Mouse (Mus musculus) intestine, postnatal 0 days (tissue): ENCODE results near the gene Lamc1. TPM values are rescaled to one million over a fixed set of nuclear protein-coding genes. Genes with fewer than 3 reads are reported as not detected.

Experiments used
- ATAC-seq: fragments of 200-750 bp; cut with Nextera tagmentation; 2 replicates; pipeline ENCODE4 v1.8.0; 2017; ENCODE audit warnings: mild to moderate bottlenecking, moderate TSS enrichment, moderate library complexity
- H3K27ac ChIP-seq: fragments of 300-500 bp; sonication (generic); 2 replicates; pipeline ENCODE4 v1.5.1; 2014; ENCODE audit warnings: mild to moderate bottlenecking, low read depth, low read length, moderate library complexity
- H3K27me3 ChIP-seq: fragments of 300-500 bp; sonication (generic); replicated peaks from 2 replicates; pipeline ENCODE4 v1.6.1; 2014; ENCODE audit warnings: low read length, mixed read lengths; ENCODE audit not compliant: control insufficient read depth, insufficient read depth
- H3K36me3 ChIP-seq: fragments of 300-500 bp; sonication (generic); 2 replicates; pipeline ENCODE4 v1.6.1; 2014; ENCODE audit warnings: mild to moderate bottlenecking, moderate library complexity; ENCODE audit not compliant: control insufficient read depth, insufficient read depth
- H3K4me1 ChIP-seq: fragments of 300-500 bp; sonication (generic); replicated peaks from 2 replicates; pipeline ENCODE4 v1.6.1; 2014; ENCODE audit warnings: antibody characterized with exemption, low read length, mixed read lengths; ENCODE audit not compliant: control insufficient read depth, insufficient read depth
- H3K4me2 ChIP-seq: fragments of 300-500 bp; sonication (generic); replicated peaks from 2 replicates; pipeline ENCODE4 v1.6.1; 2014; ENCODE audit warnings: low read depth, mild to moderate bottlenecking, moderate library complexity
- H3K4me3 ChIP-seq: fragments of 300-500 bp; sonication (generic); 2 replicates; pipeline ENCODE4 v1.5.1; 2014; ENCODE audit warnings: low read depth, low read length
- H3K9ac ChIP-seq: fragments of 300-500 bp; sonication (generic); 2 replicates; pipeline ENCODE4 v1.6.1; 2014; ENCODE audit warnings: mild to moderate bottlenecking, low read depth, low read length
- H3K9me3 ChIP-seq: fragments of 300-500 bp; sonication (generic); 2 replicates; pipeline ENCODE4 v1.6.1; 2016; ENCODE audit warnings: mixed run types; ENCODE audit not compliant: control insufficient read depth
- CTCF ChIP-seq: sonication (generic); IDR thresholded peaks from 2 replicates; pipeline ENCODE4 v1.5.1; 2016; ENCODE audit warnings: low read depth, mild to moderate bottlenecking, control low read depth, antibody characterized with exemption, moderate library complexity
- WGBS: fragments of 180-500 bp; shearing (Covaris S2); extraction: QIAGEN DNeasy Blood & Tissue Kit; methylation state at CpG from one replicate; pipeline ENCODE4 v1.1.7; 2014; 5-methylcytosine and 5-hydroxymethylcytosine counted together
- polyA plus RNA-seq: library from polyadenylated mRNA; unstranded; fragments of >200 nt; fragmentation: Nextera tagmentation; extraction: Ambion mirVana; gene quantifications from 2 replicates; pipeline ENCODE4 v1.2.1, GENCODE M21; 2015

Gene Lamc1
- polyA plus RNA-seq, 1 experiment from 2014 or later, result 39.2 TPM

- H3K27ac ChIP-seq, result no peak overlapping the region
- no peaks in the 10 kb centered on the region for H3K36me3 ChIP-seq
Measured at GRCm38 (mm10) chr1:153201448-153201847, 131.1 kb downstream of the Lamc1 start.

GRCm38 (mm10) chr1:153197316-153197850 is 135.2 kb downstream of the Lamc1 start:
- H3K9ac ChIP-seq, result no peak overlapping the region
- no peaks in the 10 kb centered on the region for H3K27me3 ChIP-seq
- H3K9me3 ChIP-seq, result no peaks in the 10 kb centered on the region
- no peak overlapping the region for H3K27ac ChIP-seq
- H3K4me3 ChIP-seq, result no peak overlapping the region
- ATAC-seq, result no peak
- WGBS, result 73% methylated on average over 3 of the region's 3 CpGs
- TF ChIP-seq CTCF, result no peak
- no peak overlapping the region for H3K4me2 ChIP-seq
- 0 out of 2 replicates have a peak, but pooled peaks cover 6% of the 10 kb centered on the region for H3K4me1 ChIP-seq
- H3K36me3 ChIP-seq, result no peaks in the 10 kb centered on the region

More at GRCm38 (mm10) chr1:153201448-153201847, 131.1 kb downstream of the Lamc1 start:
- no peak for TF ChIP-seq CTCF
- no peaks in the 10 kb centered on the region for H3K4me1 ChIP-seq
- H3K9me3 ChIP-seq, result no peaks in the 10 kb centered on the region
- H3K9ac ChIP-seq, result no peak overlapping the region
- no peak overlapping the region for H3K4me3 ChIP-seq
- WGBS, result 64% methylated on average over 14 of the region's 14 CpGs
- H3K4me2 ChIP-seq, result no peak overlapping the region
- ATAC-seq, result no peak
- no peaks in the 10 kb centered on the region for H3K27me3 ChIP-seq

DNA sequence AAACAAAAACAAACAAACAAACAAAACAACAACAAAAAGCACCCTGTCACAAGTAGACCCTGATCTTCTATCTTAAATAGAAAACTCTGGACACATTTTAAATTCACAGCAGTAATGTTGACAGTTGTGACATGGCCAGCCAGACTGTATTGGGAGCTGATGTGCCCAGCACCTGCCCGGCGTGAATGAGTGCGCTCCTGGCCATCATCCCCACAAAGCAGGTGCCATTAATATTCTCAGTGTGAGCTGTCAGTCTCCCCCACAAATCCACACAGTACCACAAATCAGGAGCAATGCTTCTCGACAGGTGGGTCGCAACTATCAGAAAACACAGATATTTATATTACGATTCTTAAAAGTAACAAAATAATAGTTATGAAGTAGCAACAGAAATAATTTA is 139.6 kb downstream of the Lamc1 start:
- H3K9me3 ChIP-seq, result no peaks in the 10 kb centered on the region
- ATAC-seq, result no peak
- no peaks in the 10 kb centered on the region for H3K27me3 ChIP-seq
- H3K36me3 ChIP-seq, result no peaks in the 10 kb centered on the region
- no peak overlapping the region for H3K27ac ChIP-seq
- 0 out of 2 replicates have a peak, but pooled peaks cover 11% of the 10 kb centered on the region for H3K4me1 ChIP-seq
- H3K4me2 ChIP-seq, result no peak overlapping the region
- H3K4me3 ChIP-seq, result no peak overlapping the region
- TF ChIP-seq CTCF, result no peak
- 92% methylated on average over 6 of the region's 6 CpGs for WGBS
- no peak overlapping the region for H3K9ac ChIP-seq

DNA sequence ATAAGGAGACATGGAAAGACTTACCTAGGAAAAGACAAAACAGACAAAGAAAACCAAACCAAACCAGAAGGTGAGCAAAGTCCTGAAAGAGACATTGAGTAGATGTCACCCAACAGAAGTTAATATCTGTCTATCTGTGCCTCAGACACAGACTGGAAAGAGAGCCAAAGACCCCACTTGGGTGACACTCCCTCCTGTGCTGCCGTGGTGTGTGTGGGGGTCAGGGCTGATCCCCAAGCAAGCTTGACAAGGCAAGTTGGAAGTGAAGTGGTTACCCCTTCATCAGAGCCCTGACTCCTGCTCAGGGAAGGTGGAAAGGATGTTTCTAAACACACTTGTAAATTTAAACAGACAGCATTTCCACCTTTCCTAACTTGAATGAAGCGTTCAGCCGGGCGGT is 140.2 kb downstream of the Lamc1 start:
- H3K27me3 ChIP-seq, result no peaks in the 10 kb centered on the region
- no peak overlapping the region for H3K4me2 ChIP-seq
- no peaks in the 10 kb centered on the region for H3K9me3 ChIP-seq
- 0 out of 2 replicates have a peak, but pooled peaks cover 11% of the 10 kb centered on the region for H3K4me1 ChIP-seq
- no peak overlapping the region for H3K9ac ChIP-seq
- no peak overlapping the region for H3K4me3 ChIP-seq
- H3K36me3 ChIP-seq, result no peaks in the 10 kb centered on the region
- TF ChIP-seq CTCF, result no peak
- ATAC-seq, result no peak
- WGBS, result 93% methylated on average over 4 of the region's 4 CpGs
- H3K27ac ChIP-seq, result no peak overlapping the region

DNA sequence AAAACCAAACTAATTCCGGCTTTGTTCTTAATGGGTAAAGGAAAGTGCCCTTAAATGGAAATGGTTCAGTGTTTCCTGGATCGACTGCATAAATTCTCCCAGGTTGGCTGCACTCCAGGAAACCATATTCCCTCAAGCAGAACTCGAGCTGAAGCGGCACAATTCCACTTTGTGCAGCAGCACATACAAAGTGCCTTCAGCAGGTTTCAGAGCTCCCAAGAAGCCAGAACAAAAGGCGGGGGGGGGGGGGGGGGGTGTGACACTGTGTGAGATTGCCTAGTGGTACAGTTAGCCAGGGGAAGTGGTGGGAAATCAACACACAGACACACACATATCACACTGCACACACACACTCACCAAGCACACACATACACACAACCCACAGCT is 140.7 kb downstream of the Lamc1 start:
- no peak overlapping the region for H3K27ac ChIP-seq
- H3K4me3 ChIP-seq, result no peak overlapping the region
- no peaks in the 10 kb centered on the region for H3K27me3 ChIP-seq
- WGBS, result 29% methylated on average over 5 of the region's 5 CpGs
- ATAC-seq, result no peak
- H3K4me2 ChIP-seq, result no peak overlapping the region
- H3K36me3 ChIP-seq, result no peaks in the 10 kb centered on the region
- H3K4me1 ChIP-seq, result 0 out of 2 replicates have a peak, but pooled peaks cover 11% of the 10 kb centered on the region
- no peak overlapping the region for H3K9ac ChIP-seq
- TF ChIP-seq CTCF, result no peak
- H3K9me3 ChIP-seq, result no peaks in the 10 kb centered on the region

DNA sequence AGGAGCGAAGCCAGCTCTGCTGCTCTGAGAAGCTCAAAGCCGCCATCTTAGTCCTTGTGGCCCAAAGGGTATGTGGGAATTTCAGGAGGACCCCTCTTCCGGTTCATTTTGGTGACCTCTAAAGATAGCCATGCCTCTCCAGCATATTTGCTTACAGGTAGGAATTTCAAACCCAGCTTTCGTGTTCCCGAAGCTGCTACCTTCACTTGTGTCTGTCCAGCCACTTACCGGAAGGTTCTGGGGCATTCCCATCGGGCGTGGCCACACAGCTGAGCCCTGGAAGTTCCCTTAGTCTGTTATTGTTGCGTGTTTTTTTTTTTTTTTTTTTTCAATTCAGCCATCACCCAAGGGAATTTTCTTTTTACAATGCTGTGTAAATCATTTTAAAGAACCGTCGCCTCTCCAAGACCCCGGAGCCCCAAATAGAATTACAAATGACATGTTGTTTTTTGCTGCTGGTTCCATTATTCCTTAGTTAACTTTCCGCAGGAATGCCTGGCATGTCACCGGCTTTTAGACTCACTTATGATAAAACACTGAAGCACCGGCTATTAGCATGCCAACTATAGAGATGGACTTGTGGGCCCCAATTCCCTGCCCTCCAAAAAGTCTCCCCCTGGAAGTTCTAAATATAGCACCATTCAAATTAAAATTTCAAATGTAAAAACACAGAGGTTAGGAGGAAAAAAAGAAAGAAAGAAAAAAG is 141.2 kb downstream of the Lamc1 start:
- H3K36me3 ChIP-seq, result no peaks in the 10 kb centered on the region
- no peak overlapping the region for H3K4me2 ChIP-seq
- no peaks in the 10 kb centered on the region for H3K27me3 ChIP-seq
- 66% methylated on average over 15 of the region's 15 CpGs for WGBS
- no peak overlapping the region for H3K4me3 ChIP-seq
- no peak overlapping the region for H3K27ac ChIP-seq
- TF ChIP-seq CTCF, result no peak
- H3K9ac ChIP-seq, result no peak overlapping the region
- H3K4me1 ChIP-seq, result 0 out of 2 replicates have a peak, but pooled peaks cover 11% of the 10 kb centered on the region
- no peaks in the 10 kb centered on the region for H3K9me3 ChIP-seq
- ATAC-seq, result no peak
